Mouse (Mus musculus) spleen, adult 18-20 months (tissue): ENCODE data around the gene Ankmy1.

ENCODE experiments used
- DNase-seq, 2 experiments: peaks; one replicate each; pipeline ENCODE4 v3.0.0; 2022; ENCODE audit warnings: mixed read lengths in 2 of 2

The Ankmy1 gene

DNA sequence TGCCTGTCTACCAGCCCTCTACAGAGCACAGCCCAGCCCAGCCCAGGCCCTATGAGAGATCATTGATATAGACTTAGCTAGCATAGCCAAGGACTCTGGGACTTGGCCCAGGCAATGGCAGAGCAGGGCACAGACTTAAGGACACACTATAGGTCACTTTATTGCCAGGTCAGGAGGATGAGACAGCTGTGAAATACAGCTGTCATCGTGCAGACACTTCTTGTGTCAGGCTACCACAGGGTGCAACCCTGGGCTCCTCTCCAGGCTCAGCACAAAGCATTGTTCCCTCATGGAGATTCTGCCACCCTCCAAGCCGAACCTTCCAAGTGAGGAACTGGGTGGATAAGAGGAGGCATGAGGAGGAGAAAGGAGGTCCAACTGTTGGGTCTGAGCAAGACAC is 32.7 kb downstream of the Ankmy1 start:
- DNase-seq, result no peak

DNA sequence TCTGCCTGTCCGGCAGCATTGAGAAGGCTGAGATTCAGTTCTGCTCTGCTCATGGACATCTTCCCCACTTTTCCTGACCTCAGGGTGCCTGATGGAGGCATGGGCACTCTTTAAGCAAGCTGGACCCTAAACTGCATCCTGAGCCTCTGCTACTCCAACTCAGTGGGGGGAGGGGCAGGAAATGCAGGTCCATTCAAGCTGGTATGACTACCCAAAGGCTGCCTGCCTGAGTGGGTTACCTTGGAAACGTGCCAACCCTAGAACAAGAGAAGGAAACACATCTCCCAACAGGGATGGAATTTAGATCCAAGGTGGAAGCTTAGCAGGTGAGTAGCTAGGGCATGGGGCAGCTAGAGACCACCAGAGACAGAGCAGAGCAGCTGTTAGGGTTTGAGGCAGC is 36.5 kb downstream of the Ankmy1 start:
- DNase-seq, result no peak

DNA sequence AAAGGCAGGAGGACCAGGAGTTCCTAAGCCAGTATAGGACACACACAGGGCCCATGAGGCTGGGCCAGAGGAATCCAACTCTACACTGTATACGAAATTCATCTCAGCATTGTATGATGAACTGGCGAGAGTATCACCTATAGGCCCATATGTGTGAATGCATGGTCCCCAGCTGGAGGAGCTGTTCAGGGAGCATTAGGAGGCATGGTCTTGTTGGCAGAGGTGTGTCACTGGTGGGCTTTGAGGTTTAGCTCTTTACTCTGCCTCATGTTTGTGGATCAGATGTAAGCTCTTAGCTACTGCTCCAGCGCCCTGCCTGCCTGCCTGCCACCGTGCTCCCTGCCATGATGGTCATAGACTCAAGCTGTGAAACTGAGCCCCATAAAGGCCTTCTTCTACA is 39.4 kb downstream of the Ankmy1 start:
- DNase-seq, result no peak

DNA sequence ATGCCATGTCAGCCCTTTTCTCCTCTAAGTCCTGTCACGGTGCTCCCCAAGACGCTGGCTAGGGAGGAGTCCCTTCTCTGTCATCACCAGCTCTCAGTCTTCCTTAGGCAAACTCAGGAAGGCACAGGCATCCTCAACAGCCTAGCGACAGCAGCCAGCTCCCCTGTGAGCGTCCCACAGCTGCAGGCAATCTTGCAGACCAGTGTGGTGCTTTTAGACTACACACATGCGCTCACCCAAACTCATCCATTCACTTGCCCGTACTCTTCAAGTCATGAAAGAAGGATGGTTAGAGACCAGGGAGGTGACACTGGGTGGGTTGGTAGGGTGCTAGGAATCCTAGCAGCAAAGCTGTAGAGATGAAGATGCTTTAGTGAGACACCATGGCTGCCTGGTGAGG is 41.2 kb downstream of the Ankmy1 start:
- DNase-seq, result no peak

DNA sequence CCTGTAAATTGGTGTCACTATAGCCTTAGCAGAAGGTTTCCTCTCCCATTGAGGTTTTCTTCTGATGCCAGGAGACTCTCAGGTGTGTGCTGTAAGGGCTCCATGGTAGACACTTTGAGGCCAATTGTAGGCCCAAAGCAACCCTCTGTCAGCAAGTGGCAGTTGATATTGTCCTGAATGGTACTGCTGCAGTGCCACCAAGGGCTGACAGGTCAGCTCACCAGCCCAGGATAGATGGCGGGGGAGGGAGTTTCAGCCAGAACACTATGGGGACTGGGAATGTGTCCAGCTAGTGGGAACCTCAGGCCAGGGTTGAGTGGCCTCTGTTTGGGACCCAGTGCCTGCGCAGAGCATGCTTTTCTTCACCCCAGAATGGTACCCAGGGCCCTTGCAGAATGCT is 50.3 kb downstream of the Ankmy1 start:
- no peak for DNase-seq

DNA sequence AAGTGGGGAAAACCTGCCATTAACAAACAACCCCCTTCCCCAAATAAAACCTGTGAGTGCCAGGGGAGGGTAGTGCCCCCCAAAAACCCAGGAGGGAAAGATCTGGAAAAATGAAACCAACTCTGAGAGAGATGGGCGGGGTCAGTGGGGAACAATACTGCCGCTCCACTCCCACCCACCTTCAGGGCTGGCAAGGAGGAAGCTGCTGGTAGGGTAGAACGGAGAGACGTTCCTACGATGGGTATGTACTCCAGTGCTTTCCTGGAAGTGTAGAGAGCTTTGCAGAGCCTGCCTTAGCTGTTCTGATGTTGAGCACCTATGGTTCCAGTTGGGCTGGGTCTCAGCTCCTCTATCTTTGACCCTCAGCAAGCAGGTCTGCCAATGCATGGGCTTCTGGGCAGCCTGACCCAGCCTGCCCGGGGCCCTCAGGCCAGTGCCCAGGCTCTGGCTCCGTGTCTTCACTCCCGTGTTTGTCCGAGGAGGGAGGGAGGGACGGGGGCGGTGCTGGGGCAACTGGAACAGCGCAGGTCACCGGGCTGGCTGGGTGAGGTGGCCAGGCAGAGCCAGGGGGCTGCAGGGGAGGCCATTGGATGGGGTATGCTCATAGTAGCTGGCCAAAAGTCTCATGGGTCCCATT is 52.6 kb downstream of the Ankmy1 start:
- DNase-seq, result no peak

DNA sequence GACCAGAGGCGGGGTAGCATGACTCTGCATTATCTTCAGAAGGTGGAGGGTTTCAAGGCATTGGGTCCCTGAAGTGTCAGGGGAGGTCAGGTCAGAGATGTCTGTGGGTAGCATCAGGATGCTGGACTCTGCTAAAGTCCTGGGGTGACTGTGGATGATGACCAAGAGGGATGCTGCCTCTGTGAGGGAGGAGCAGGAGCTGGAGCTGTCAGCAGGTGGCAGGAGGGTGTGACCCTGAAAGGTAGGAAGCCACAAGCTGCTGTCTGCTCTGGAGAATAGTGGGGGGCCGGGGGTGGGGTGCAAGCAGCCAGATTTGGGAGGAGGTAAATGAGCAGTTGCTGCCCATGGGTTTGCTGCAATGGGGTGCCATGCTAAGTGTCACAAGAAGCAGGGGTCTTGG is 53.2 kb downstream of the Ankmy1 start:
- no peak for DNase-seq

DNA sequence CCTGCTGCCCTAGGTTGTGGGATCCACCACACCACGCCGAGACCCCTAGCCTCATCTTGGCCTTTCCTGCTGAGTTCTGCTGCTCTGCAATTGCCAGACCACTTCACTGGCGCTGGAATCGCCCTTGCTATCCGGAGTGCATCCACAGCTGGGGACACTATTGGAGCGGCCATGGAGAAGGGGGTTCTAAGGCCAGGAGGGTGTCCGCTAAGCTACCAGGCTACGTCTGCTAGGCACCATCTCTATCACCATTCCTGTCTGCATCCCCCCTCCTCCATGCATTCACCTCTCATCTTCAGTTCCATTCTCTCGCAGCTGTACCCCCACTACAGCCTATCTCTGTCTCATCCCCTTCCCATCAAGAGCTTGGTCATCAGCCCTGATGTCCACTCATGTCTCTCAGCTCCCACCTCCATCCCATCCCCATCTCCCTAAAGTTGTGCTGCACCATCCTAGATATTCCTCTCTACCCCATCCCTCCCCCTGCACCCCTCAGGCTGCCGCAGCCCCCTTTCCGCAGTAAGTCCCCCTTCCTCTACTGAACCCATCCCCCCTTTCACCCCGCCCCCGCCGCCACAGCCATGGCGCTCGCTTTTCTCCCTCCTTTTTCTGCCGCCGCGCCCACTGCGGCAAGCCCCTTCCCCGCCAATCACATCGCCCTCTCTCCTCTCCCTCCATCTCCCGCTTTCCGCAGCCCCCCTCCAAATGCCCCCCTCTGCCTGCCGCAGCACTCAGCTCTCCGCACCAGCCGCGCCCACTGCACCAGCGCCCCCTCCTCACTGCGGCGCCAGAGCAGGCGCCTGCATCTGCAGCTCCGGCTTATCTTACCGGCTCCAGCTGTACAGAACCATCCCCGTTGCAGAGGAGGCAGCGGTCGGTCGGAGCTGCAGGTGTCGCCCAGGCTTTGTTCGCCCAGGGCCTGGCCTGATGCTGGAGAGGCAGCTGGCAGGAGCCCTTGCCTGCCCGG is 54.5 kb downstream of the Ankmy1 start:
- DNase-seq, result no peak

DNA sequence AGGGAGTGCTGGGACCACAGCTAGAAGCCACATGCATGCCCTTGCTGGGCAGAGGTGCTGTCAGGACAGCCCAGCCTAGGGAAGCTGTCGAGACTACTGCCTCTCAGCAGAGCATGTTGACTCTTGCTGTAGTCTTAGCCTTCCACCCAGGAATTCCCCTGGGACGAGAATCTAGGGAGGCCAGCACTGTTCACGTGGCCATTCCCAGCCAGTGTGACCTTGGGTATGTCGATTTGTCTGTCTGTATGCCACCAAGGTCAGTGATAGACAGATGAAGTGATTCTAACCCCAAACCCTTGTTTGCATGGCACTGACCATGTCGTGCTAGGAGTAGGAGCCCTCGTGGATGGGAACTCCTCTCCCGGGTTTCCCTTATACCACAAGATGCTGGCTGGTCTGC is 56.8 kb downstream of the Ankmy1 start:
- DNase-seq, result no peak

DNA sequence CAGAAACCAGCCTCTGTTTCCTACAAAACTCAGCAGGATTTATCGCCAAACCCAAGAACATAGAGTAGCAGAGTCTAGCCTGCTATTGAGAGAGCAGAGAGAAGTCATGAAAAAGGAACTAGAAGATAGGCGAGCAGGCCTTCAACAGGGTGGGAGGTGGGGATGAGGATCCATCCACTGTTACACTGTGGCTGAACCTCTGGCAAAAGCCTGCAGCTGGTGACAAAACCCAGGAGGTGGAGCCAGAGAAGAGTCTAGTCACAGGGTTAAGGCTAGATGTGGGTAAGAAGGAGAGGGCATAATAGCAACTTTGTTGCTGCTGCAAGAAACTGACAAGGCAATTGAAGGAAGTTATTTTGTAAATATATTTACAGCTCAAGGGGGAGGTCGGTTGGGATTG is 61.3 kb downstream of the Ankmy1 start:
- DNase-seq, result no peak

DNA sequence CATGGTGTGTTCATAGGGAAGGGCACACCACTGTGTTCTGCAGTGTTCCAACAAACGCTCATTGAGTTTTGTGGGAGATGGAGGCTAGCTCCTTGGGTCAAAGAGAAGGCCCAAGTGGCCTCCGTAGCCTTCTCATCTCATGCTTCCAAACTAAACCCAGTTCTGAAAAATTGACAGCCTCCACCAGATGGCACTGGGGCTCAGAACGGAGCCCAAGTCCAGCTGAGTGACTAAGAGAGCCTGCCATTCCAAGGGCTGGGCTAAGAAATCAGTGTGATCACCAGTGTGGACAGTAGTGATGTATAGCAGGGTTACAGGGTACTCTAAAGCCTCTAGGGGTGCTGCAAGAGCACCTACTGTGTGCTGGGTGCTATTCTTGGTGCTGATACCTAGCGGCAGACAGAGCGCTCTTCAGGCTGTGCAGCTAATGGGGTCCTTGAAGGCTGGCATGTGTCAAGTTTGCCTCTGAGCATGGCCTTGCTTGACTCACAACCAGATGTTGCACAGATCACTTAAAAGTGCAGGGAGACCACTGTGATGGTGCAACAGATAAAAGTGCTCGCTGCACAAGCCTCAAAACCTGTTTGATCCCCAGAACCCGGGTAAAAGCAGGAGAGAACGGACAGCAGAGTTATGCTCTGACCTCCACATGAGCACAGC is 62.3 kb downstream of the Ankmy1 start:
- DNase-seq, result no peak

DNA sequence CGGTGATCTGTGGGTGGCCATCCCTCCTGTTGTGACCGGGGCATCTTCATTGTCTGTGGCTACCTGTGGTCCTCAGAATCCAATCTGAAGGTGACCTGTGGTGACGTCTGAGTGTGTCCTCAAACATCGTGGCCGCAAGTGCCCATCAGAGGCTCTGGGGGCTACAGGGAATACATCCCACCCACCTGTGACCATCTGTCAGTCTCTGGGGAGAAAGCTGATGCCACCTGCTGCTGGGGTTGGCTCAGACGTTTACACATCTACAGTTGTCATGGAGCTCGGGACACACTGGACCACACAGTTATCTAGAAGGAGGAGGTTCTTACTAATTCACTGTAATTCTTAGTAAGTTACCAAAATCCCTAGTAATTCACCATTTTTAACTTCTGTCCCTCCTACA is 63.5 kb downstream of the Ankmy1 start:
- DNase-seq, result no peak

DNA sequence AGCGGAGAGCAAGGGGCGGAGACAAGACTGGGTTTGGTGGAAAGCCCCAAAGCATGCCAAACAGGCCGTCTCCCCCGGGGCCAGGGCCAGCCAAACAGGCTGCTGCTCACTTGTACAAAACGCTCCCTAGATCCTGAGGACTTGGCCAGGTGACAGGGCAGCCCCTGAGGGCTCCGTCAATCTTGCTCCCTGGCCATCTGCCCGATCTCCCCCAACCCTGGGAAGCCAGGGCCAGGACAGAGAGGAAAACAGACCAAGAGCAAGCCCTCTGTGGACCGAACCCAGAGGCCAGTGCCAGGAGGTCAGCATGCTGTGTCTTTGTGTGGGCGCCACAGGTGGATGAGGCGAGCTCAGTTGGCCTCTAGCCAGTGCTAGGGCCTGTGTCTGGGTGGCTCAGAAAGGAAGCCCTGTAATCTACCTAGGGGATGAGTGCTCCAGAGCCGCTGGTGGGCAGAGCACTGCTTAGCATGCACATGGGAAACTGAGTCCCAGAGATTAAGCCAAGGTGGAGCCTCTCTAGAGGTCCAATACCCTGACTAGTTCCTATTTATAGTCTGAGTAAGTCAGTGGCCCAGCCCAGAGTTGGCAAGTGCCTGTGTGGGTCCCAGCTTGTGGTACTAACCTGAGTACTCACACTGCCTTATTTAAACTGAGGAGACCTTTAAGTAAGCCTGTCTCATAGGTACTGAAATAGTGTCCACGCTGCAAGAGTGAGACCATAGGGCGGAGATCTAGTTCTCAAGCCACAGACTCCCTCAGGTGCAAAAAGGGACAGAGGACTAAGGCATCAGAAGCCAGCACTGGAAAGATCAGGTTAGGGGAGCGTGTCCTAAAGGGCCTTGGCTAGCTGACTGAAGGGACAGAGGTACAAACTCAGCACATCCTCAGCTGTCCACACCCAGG is 64.5 kb downstream of the Ankmy1 start:
- no peak for DNase-seq

DNA sequence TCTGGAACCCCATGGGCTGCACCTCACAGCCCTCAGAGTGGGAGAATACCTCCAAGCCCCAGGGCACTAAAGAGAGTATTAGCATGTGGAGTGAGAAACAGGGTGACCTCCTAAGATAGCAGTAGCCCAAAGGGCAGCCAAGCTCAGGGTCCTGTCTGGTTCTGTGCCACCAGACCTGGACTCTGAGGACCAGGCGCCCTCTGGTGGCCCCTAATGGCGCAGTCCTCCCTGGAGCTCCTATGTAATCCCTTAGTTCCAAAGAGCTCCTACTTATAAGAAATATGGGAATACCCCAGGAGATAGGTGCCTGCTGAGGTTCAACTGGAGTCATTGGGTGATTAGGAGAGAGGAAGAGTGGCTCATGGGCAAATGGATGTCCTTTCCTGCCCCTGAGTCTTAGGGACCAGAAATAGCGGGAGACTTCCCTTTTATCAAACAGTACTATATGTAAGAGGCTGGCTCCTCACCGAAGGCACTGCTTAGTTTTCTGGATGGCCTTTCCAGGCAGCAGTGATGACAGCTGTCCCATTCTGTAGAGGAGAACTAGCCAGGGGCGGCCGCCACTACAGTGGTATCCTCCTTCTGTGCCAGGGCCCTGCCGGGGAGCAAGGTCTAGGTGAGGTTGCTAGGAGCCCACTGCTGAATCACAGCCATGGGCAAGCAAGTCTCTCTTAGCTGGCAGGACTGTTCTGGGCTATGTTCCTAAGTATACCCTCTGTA is 68.6 kb downstream of the Ankmy1 start:
- peak; percentile 27 to 65 for DNase-seq

DNA sequence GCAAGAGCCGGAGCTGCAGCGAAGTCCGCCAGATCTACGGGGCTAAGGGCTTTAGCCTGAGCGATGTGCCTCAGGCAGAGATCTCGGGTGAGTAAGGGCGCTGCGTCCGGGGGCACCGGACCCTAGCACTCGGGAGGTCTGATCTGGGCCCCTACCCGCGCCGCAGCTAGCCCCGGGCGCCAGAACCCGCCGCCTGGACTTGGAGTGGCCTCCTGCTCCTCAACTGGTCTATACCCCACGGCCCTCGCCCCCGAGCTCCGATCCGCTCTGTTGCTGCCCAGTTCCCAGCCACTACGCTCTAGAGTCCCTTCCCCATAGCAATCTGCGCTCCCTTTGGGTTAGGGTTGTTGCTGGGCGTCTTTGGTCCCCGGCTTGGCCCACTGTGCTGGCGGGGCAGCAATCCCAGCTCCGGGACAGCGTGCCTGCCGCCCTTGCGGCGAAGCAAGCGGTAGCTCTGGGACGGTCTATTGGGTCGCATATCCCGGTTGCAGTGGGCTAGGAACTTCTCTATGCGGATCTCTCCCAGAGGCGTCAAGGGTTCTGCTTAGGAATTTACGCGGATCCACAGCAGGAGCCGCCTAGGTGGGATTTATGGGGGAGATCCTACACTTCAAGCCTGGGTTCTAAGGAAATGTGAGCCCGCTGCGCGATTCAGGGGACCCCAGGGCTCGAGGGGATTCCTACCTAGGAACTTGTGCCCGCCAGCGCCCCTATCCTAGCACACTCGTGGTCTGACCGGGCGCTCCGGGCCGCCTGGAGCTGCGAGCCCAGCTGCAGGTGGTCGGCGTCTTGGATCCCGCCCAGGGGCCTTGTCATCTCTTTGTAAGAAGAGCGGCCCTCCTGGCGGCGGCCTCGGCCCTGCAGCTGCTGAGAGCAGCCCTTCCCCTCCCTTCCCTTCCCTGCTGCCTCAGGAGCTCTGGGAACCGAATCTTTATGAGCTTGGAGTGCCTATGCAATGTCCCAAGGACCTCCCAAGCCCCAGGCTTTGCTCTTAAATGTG is 70.4 kb downstream of the Ankmy1 start:
- peak in 1 of 2 experiments; percentile 12 for DNase-seq

DNA sequence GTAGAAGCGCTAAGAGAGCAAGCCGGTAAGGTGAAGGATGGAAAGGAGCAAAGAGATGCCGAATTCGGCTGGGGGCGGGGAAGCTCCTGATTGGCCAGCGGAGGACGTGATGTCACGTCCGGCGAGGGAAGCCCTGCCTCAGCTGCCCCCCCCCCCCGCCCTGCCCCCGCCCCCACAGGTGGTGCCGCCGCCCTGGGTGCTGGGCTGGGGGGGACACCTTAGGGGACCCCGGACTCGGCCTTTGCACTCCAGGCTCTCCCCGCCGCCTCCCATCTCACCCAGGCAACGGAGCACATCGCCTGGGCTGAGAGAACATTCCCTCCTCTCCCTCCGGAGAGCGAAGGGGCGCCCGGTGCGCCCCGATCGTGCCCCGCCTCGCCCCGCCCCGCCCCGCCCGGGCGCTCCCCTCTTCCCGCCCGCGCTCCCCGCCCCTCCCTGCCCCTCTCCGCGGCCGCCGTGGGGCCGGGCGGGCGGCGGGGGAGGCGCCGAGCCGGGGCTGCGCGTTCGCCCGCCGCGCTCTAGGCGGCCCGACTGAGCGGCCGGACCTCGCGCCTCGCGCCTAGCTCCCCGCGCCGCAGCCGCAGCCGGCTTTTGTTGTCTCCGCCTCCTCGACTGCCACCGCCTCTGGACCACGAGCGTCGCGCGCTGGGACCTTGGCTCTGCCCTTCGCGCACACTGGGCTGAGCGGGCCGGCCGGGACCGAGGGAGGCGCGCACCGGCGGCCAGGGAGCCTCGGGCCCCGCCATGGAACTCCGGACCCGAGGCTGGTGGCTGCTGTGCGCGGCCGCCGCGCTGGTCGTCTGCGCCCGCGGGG is 71.3 kb downstream of the Ankmy1 start, which contains the start of gene Gpc1:
TSS of gene Gpc1 (plus strand) at position 458 of the 814 bp plus-strand sequence.
- peak; percentile 16 to 58 for DNase-seq

DNA sequence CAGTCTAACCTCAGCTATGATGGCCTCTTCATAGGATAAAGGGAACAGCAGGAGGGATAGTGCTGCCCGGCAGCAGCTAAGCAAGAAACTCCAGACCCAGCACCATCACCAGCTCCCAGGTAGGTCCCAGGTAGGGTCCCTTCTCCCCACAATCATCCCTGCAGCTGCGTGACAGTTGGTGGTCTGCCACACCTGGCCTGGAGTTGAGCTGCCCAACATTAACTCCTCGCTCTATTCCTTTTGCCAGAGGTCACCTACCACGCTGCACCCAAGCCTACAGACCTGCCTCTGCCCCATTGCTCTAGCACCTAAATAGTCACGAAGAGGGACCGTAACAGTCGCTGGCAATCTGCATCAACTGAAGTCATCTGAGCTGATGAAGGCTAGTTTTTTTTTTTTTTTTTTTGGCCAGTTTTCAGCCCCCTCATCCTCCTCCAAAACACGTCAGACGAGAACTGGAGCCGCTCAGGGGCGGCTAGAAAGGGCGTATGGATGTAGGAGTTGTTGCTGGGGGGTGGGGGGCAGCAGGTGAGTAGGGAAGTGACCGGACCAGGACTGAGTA is 72.0 kb downstream of the Ankmy1 start:
- no peak for DNase-seq

DNA sequence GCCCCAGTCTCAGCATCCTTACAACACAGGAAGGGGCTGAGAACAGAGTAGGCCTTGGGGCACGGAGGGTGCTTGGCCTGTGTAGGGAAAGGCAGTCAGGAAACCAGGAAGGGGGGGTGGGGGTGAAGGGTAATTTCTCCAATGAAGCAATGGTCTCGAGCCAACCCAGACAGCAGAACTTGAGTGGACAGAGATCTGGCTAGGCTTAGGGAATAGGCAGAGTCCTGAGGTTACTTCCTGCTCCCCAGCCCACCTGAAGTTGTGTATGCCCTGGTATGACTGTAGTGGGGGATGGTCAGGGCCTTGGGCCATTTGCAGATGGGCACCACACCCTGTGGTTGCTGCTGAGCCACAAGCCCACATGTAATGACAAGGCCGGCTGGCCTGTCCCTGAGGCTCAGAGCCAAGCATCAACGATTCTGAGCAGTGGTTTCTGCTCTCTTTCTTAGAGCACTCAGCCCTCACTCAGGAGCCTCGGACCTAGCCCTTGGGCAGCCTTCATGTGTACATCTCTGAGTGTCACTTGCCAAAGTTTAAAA is 86.9 kb downstream of the Ankmy1 start:
- DNase-seq, result no peak

DNA sequence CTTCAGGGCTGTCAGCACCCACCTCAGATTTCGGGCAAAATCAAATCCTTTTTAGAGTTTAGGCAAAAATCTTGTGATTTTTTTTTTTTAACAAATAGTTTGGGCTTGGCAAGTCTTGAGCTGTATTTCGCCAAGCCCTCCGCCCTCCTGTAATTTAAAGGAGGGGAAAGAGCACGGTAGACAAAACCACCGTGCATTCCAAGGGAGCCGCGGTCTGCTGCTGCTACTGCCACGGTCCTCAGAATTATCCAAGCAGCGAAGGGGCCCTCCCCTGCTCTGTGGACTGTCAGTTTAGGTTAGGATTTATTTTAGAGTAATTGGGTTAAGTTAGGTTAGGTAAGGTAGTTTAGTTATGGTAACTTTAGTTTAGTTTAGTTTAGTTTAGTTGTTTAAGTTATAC is 87.6 kb downstream of the Ankmy1 start:
- DNase-seq, result no peak
